Mouse (Mus musculus): Measurements from ENCODE around the gene Leng1.

The Leng1 gene

GRCm38 (mm10) chr7:3629030-3629429 is 36.6 kb downstream of the Leng1 start:
- no peak for DNase-seq

DNA sequence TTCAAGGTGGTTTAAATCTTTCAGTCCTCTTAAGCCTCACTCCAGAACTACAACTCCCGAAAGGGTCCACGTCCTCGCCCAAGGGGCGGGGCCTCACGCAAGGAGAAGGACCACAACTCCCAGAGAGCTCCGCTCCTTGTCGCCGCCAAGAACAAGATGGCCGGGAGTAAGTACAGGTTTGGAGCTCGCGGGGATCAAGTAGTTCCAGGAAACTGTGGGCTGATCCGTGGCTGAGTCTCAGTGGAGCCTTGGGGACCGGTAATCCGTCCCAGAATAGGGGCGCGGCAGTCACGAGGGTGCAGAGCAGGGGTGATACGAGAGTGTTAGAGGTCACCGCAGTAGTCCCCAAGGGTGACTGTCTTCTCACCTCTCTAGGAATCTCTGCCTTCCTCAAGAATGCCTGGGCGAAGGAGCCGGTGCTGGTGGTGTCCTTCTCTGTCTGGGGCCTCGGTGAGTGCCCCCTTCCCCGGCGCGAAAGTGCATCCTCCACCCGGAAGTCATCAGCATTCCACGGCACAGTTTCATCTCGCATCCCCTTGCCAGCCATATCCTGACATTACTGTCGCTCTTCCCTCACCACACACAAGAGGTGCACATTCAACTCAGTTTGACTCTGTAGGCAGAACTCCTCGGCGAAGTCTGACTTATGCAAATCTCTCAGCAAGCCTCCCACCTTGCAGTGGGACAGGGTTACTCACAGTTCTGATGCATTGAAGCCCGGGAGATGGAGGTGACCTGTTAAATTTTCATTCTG is 48.2 kb downstream of the Leng1 start, which contains the start of gene Ndufa3:
Gene Ndufa3 (plus strand): TSS at position 132 of the 754 bp plus-strand sequence.
- DNase-seq: peak; percentile 93

- DNase-seq: no peak
Measured at GRCm38 (mm10) chr7:3616389-3617241, 49.0 kb downstream of the Leng1 start.

GRCm38 (mm10) chr7:3616057-3616388 is 49.6 kb downstream of the Leng1 start, which contains the start of gene Oscar:
Gene Oscar (minus strand): TSS chr7:3616157.
- DNase-seq: no peak

DNA sequence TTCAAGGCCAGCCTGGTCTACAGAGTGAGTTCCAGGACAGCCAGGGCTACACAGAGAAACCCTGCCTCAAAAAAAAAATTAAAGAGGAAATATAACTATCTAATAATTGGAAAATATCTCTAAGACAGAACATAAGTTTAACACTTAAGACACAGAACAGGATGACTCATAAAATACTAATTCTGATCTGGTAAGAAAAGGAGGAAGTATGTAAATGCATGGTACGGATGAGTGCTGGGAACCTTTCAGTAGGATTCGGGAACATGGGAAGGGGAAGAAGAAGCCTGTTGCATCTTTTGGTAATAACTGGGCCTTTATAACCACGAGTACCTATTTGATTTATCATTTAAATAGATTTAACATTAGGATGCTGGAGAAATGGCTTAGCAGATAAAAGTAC is 51.6 kb downstream of the Leng1 start:
- no peak for DNase-seq

DNA sequence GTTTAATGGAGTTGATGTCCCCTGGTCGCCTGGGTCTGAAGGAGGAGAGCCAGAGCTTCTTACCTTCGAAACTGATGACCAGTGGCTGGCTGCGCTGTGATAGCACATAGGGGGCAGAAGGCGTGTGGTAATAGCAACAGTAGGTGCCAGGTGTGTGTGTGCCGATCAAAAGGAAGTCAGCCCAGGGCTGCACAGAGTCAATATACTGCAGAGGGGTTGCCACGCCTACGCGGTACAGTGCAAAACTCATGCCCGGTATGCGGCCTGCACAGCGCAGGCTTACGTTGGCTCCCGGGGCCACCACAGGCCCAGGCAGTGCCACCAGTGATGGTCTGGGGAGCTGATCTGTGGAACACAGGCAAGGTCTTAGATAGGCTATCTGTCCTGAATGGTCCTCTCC is 54.6 kb downstream of the Leng1 start:
- no peak for DNase-seq

- DNase-seq: no peak
Measured at GRCm38 (mm10) chr7:3610437-3610836, 55.2 kb downstream of the Leng1 start.

All from right cerebral cortex, adult 18-20 months (tissue).